Mouse (Mus musculus): ENCODE measurements around the gene Tnfaip2.

The Tnfaip2 gene

DNA sequence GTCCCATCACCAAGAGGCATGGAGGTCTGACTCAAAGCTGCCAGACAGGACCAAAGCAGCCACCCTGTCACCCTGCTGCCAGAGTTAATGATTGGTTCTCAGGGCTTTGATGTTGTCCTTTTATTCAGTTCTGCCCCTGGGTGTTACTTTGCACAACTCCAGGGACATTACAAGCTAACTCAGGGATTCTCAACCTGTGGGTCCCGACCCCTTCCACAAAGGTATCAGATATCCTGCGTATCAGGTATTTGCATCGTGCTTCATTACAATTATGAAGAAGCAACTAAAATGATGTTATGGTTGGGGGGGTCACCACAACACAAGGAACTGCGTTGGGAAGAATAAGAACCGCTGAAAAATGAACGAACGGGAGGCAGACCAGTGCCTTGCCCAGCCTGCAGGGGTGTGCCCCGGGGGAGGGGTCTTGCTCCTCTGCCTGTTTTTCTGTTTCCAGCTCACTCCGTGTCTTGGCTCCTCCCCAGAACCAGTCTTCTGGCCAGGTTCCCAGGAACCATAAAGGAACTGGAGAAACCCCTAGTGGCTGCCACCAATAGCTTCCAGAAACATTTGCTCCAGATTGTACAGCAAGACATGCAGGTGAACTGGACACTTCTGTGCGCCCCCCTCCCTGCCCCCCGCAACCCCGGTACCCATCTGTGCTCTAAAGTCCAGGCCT lies 14.7 kb upstream of the Tnfaip2 start:
- in situ Hi-C loops (cut with MboI, MseI): no loop called here

GRCm38 (mm10) chr12:111428364-111428763 lies 13.9 kb upstream of the Tnfaip2 start:
- in situ Hi-C loops (cut with MboI, MseI): no loop called here

- in situ Hi-C loops (cut with MboI, MseI): no loop called here
Measured at GRCm38 (mm10) chr12:111428961-111429911, 13.0 kb upstream of the Tnfaip2 start.

- in situ Hi-C loops (cut with MboI, MseI): no loop called here
Measured at GRCm38 (mm10) chr12:111430049-111430867, 12.0 kb upstream of the Tnfaip2 start.

DNA sequence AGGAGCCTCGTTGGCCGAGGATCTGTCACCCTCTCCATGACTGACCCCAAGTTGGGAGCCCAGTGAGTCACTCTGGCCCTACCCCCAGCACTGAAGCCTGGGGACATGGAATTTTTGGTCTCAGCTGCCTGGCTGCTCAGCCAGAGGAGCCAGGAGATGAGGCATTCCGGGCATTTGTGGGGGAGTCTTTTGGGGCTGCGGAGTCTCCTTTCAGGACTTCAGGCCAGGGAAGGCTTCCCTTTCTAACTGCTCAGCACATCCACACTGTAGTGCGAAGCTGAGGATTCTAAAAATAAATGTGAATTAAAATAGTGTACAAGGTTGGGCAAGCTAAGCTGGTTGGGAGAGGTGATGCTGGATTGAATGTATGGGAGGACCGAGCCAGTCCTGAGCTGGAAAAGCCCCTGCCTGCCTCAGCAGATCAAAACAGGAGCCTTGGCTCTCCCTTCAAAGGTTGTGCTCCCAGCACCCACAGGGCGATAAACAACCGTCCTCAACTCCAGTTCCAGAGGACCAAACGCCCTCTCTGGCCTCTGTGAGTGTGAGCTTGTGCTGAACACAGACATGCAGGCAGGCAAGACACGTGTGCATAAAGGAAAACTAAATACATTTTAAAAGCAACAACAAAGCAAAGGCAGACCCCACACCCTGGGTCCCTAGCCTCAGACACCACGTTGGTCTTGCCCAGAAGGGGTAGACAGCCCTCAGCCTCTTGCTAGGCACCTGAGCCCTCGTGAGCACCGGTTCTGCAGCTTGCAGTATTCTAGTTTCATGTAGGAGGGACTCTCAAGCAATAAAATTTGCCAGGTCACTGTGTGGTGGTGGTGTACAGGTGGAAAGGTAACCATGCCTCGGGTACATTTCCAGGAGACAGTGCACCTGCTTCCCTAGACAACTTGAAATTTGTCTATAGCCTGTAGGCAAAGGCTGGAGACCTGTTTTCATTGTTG lies 11.1 kb upstream of the Tnfaip2 start:
- in situ Hi-C loops (cut with MboI, MseI): no loop called here

DNA sequence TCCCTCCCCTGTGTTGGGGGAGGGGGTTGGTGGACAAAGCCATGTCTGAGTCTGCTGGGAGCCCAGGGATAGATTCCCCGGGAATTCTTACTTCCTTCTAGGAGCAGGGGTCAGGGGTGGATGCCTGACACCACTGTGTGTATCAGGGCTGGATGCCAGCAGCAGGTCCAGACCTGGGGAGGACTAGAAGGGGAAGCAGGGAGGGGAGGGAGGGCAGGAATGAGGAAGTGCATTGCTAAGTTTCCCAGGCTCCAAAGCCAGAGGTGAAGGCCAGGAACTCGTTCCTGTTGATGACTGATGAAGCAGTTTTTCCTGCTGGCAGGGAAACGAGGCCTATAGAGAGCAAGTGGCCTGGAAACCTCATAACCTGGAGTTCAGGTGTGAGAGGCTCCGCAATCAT lies 10.2 kb upstream of the Tnfaip2 start:
- in situ Hi-C loops (cut with MboI, MseI): no loop called here

GRCm38 (mm10) chr12:111432751-111433331 lies 9.4 kb upstream of the Tnfaip2 start:
- in situ Hi-C loops (cut with MboI, MseI): no loop called here

GRCm38 (mm10) chr12:111434164-111434744 lies 8.0 kb upstream of the Tnfaip2 start:
- in situ Hi-C loops (cut with MboI, MseI): no loop called here

GRCm38 (mm10) chr12:111434745-111435327 lies 7.4 kb upstream of the Tnfaip2 start:
- in situ Hi-C loops (cut with MboI, MseI): no loop called here

- in situ Hi-C loops (cut with MboI, MseI): no loop called here
Measured at GRCm38 (mm10) chr12:111436170-111436569, 6.1 kb upstream of the Tnfaip2 start.

GRCm38 (mm10) chr12:111436640-111437039 lies 5.6 kb upstream of the Tnfaip2 start:
- in situ Hi-C loops (cut with MboI, MseI): no loop called here

DNA sequence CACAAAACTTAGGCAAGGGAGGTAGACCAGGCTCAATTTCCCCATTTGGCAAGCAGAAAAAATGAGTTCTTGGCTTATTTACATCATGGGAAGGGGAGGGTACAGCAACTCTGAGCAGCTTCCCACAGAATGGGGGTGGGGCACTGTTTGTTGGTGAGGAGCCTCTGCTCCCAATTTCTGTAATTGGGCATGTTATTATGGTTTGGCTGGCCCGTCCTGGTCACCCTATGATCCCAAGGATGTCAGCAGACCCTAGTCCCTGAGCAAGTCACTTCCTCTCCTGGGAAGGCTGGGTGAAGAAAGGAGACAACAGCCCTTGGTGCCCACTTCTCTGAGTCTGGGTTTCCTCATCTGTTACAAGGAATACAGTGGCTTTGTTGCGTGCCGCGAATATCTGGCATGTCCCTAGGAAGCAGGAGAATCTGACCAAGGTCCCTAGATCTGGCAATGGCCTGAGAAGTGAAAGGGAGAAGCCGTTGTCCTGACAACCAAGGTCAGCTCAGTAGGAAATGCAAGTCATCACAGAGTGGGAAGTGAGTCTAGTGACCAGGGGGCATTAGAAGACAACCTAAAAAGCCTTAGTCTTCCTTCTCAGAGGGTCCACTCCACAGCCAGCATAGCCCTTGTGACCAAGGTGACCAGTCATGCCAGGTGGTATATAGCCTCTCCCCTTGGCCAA lies 4.9 kb upstream of the Tnfaip2 start:
- in situ Hi-C loops (cut with MboI, MseI): no loop called here

DNA sequence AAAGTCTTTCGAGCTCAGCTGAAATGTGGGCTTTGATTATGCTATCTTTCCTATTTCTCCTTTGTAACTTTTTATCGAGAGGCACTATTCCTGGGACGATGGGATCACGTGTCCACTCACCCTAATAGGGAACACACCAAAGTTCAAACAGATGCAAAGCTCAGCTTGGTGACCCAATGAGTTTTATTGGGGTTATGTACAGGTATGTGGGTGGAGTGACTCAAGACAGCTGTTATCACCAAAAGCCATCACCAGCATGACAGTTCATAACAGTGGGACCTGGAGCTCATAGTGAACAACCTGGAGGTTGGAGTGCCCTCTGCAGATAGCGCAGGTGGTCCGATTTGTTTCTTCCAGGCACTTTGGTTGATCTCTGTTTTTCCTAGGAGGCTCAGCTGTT lies 3.4 kb upstream of the Tnfaip2 start:
- in situ Hi-C loops (cut with MboI, MseI): no loop called here

DNA sequence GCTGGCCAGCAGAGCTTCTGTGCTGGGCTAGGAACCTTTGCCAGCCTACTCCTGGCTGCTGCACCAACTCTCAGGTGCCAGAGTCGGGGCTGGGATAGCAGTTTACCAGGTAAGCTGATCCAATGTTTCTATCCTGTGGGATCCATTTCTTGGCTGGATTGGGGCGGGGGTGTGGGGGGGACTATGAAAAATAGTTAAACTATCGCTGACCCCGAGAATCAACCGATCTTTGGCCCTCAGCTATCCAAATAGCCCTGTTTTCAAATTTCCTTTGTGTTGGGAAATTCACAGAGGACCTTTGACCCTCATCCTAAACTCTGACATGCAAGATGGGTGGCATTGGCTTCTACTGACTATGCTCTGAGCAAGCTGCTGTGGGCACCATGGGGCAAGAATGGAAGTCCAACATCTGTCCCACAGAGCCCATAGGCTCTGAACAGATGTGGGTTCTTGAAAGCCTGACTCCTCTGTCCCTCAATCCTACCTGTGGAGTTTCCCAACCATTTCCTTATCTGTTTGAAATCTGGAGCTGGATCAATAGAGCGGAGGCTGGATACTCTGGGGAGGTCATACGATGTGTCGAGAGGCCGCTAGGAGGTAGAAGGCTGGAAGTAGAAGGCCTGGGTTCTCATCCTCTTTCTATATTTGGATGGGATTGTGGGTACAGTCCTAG lies 1.4 kb upstream of the Tnfaip2 start:
- in situ Hi-C loops (cut with MboI, MseI): no loop called here

DNA sequence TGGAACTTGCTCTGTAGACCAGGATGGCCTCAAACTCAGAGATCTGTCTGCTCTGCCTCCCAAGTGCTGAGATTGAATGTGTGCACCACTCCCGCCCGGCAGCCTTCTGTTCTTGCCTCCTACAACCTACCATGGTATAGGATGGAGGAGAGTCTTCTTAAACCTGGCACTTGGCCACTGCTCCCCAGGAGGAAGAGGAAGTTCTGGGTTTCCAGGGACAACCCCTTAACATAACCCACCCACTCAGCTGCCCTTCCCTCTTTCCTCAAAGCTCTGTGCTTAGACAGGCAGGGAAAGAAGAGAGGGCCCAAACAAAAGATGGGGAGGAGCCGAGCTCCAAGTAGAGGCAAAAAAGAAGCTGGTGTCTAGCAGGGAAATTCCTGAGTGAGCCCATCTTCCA lies 746 bp upstream of the Tnfaip2 start:
- in situ Hi-C loops (cut with MboI, MseI): no loop called here

DNA sequence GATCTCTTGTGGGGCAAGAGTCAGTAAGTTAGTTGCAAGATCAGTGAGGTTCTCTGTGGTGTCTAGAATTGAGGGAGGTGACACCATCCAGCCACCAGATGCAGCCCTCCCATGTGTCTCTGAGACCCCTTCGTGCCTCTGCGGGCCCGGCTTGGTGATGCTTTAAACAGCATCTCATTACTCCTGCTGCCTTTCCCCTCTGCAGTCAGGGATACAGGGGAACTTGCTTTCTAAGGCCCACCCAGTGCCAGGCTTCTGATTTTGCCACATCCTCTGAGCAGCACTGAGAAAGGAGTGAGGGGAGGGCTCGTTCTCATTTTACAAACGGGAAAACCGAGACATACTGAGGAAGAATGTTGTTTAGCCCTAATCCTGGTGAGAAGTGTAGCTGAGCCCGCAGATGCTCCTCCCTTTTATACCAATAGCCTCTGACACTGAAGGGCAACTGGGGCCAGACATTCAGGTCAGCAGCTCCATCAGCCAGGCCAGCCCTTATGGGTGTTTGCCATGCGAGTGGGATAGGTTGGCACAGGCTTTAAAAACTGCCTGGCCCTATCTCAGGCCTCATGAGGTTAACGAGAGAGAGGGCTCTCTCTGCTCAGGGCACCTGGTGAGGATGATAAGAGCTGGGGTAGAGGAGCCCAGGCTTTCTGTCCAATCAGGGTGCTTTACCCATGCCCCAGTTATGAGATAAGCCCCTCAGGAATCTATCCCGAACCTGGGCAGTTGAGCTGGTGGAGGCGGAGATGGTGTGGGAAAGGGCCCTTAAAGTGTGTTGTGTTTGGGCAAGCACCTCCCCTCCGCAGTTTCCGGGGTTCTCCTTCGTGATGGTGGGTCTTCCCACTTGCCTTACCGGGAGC lies 972 bp downstream of the Tnfaip2 start:
- in situ Hi-C loops (cut with MboI, MseI): no loop called here

DNA sequence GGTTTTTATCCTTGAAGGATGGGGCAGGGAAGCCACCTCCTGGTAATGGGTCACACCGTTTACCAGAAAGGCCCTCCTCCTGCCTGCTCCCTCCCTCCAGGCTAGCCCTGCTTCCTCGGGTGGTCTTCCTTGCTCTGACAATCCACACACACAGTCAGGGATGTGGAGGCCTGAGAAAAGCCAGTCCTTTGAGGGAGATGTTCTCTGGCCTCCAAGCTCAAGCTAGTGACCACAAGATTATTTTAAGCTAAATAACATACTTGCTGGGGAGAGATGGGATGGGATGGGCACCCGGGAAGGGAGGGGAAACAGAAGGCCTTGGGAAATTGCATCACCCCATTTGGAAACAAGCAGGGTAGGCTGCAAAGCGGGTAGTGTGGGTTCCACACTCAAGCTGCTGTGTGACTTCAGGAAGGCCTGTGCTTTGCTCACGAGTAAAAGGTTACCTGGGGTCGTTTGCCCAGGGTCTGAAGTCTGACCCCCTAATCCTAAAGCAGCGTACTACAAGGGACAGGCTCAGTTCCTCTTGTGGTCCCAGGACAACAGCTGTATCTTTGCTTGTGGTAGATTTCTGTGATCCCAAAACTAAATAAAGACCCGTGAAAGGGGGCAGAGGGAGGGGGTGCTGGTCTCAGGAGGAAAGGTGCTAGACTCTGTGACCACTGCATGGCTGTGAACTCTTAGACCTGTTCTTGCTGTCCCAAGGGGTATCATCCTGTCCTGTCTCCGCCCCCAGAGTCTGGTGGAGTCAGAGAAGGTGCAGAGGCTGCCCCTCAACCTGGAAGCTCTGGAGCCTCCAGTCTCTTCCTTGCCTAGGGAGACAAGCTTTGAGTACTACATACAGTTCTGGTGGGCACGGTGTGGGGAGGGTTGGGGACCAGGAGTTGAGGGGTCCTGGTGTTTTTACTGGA lies 1.9 kb downstream of the Tnfaip2 start:
- in situ Hi-C loops (cut with MboI, MseI): no loop called here
